Mouse (Mus musculus) bone marrow, adult 2 months (tissue): Measurements from ENCODE around the gene Zfp950.

ENCODE experiments used
- CTCF ChIP-seq: fragments of 200-500 bp; IDR thresholded peaks from 2 replicates; pipeline ENCODE4 v1.5.1; 2011; ENCODE audit warnings: low read length, control low read depth; ENCODE audit not compliant: control insufficient read depth, insufficient read depth
- POLR2A ChIP-seq: fragments of 200-500 bp; IDR thresholded peaks from 2 replicates; pipeline ENCODE4 v1.6.1; 2011; ENCODE audit warnings: low read depth, mild to moderate bottlenecking, control low read depth, low read length, borderline replicate concordance; ENCODE audit not compliant: control insufficient read depth

GRCm38 (mm10) chr19:61017477-61018266 lies 123.0 kb downstream of the Zfp950 start:
- TF ChIP-seq CTCF, result no peak
- TF ChIP-seq POLR2A, result no peak
